ENCODE assay signal across 18 mouse cellular contexts in genomic region chr9:60454406-60455076, GRCm38 (mm10).
A peak's percentile ranks its signal among the peaks of the same experiment; 100 is the strongest.
DNase-seq lines count a peak whose midpoint lies in the region; ATAC-seq and TF ChIP-seq lines count a peak whose summit lies in the region.
"Had no signal": no experiment of that assay in that cellular context is flagged by ENCODE, and none has a peak within 500 bp of the region (broad histone marks: within the 10 kb centered on the region; RNA-seq: fewer than 3 reads in every experiment).

No protein-coding gene starts in this region.

- H3K4me1 ChIP-seq in heart, adult 2 months (ENCODE audit: control insufficient read depth, insufficient read depth, low read length), result no peaks in the 10 kb centered on the region
- peaks cover 9% of the 10 kb centered on the region for H3K4me1 ChIP-seq in lung, embryonic 16.5 days (replicated peaks; ENCODE audit: control insufficient read depth, insufficient read depth, low read length)
- H3K4me1 ChIP-seq in hindbrain, postnatal 0 days (ENCODE audit: insufficient read depth, low read length), result peaks cover 21% of the 10 kb centered on the region; the same call in 1 of the 2 replicates

- ATAC-seq in lung, embryonic 16.5 days (ENCODE audit: low read depth), result peak; percentile 42; the same call in 1 of the 2 replicates
- no peak for ATAC-seq in hindbrain, postnatal 0 days
- ATAC-seq: forebrain, embryonic 14.5 days; hindbrain, embryonic 16.5 days; liver, postnatal 0 days had no signal

- no peak overlapping the region for H3K9ac ChIP-seq in heart, adult 2 months (ENCODE audit: low read depth, low read length)
- H3K9ac ChIP-seq in lung, embryonic 16.5 days (ENCODE audit: low read length), result no peak overlapping the region
- H3K9ac ChIP-seq in hindbrain, postnatal 0 days (replicated peaks; ENCODE audit: low read length), result no peak overlapping the region
- H3K9ac ChIP-seq: liver, postnatal 0 days had no signal

- TF ChIP-seq EP300 in heart, adult 2 months (IDR thresholded peaks at IDR 0.05; ENCODE audit: insufficient read depth, low read depth, low read length), result no peak

- no peaks in the 10 kb centered on the region for H3K9me3 ChIP-seq in lung, embryonic 16.5 days (ENCODE audit: control insufficient read depth, low read length)
- no peaks in the 10 kb centered on the region for H3K9me3 ChIP-seq in hindbrain, postnatal 0 days (ENCODE audit: low read length)

- H3K27me3 ChIP-seq in heart, adult 2 months (ENCODE audit: control insufficient read depth, insufficient read depth, low read length), result no peaks in the 10 kb centered on the region; the same call in 1 of the 2 replicates
- H3K27me3 ChIP-seq in lung, embryonic 16.5 days (ENCODE audit: control insufficient read depth, insufficient read depth, low read depth, low read length), result no peaks in the 10 kb centered on the region
- H3K27me3 ChIP-seq in hindbrain, postnatal 0 days (ENCODE audit: insufficient read depth, low read length), result no peaks in the 10 kb centered on the region

- no peak for TF ChIP-seq CTCF in heart, adult 2 months (IDR thresholded peaks at IDR 0.05)
- no peak for TF ChIP-seq CTCF in hindbrain, postnatal 0 days (IDR thresholded peaks at IDR 0.05; ENCODE audit: low read depth)

- H3K27ac ChIP-seq in heart, adult 2 months, result no peak overlapping the region
- no peak overlapping the region for H3K27ac ChIP-seq in lung, embryonic 16.5 days (ENCODE audit: low read length)
- H3K27ac ChIP-seq in hindbrain, postnatal 0 days, result no peak overlapping the region
- H3K27ac ChIP-seq: kidney, postnatal 0 days; left cerebral cortex, adult 2 months had no signal

- H3K4me2 ChIP-seq in lung, embryonic 16.5 days (ENCODE audit: low read depth, low read length), result no peak overlapping the region
- H3K4me2 ChIP-seq in hindbrain, postnatal 0 days (ENCODE audit: low read depth, low read length), result no peak overlapping the region

- WGBS in heart, adult 2 months, result 68% methylated on average over 13 of the region's 13 CpGs
- WGBS in lung, embryonic 16.5 days, result 71% methylated on average over 13 of the region's 13 CpGs
- 66% methylated on average over 13 of the region's 13 CpGs for WGBS in hindbrain, postnatal 0 days

- peak; percentile 25 to 28 for DNase-seq in heart, adult 2 months
- no peak for DNase-seq in heart, adult 8-10 months (ENCODE audit: low spot score)
- no peak for DNase-seq in lung, postnatal 14 days
- peak; percentile 25 to 36 for DNase-seq in gastrocnemius, adult 8-10 months (ENCODE audit: low spot score in 2 of 2)
- DNase-seq in skeletal muscle tissue, adult 2 months (ENCODE audit: low read depth, low spot score), result peak; percentile 41
- no peak for DNase-seq in thymus, postnatal 14 days
- DNase-seq in hindbrain, postnatal 0 days (ENCODE audit: low spot score), result no peak
- DNase-seq: adrenal gland, adult 2 months; cerebellum, postnatal 14 days; kidney, adult 11 months; liver; liver, postnatal 0 days had no signal

- TF ChIP-seq POLR2A in heart, adult 2 months (IDR thresholded peaks at IDR 0.05; ENCODE audit: insufficient read depth, low read depth, low read length), result no peak

- intact Hi-C loops in heart, adult 2 months (cut with DNase I), result no loop called here

- H3K4me3 ChIP-seq in heart, adult 2 months, result no peak overlapping the region
- no peak overlapping the region for H3K4me3 ChIP-seq in lung, embryonic 16.5 days (ENCODE audit: low read length)
- H3K4me3 ChIP-seq in hindbrain, postnatal 0 days (ENCODE audit: low read length), result no peak overlapping the region
- H3K4me3 ChIP-seq: left cerebral cortex, adult 2 months; megakaryocyte, embryonic 14.5 days had no signal

- no peaks in the 10 kb centered on the region for H3K36me3 ChIP-seq in heart, adult 2 months (ENCODE audit: control insufficient read depth, insufficient read depth, low read length)
- no peaks in the 10 kb centered on the region for H3K36me3 ChIP-seq in lung, embryonic 16.5 days (ENCODE audit: control insufficient read depth, insufficient read depth, low read length)
- H3K36me3 ChIP-seq in hindbrain, postnatal 0 days (ENCODE audit: insufficient read depth, low read length), result no peaks in the 10 kb centered on the region

- no peaks in the 10 kb centered on the region for H3K79me2 ChIP-seq in heart, adult 2 months (replicated peaks; ENCODE audit: control insufficient read depth, insufficient read depth, low read length)

Comparison
In these comparisons a context has a peak if more than half of its experiments do, and no peak if none do; other contexts are left out.
1. DNase-seq: peak in heart, adult 2 months (2 of 2), gastrocnemius, adult 8-10 months (2 of 2) and skeletal muscle tissue, adult 2 months (single experiment); none in heart, adult 8-10 months (single experiment), lung, postnatal 14 days (single experiment), thymus, postnatal 14 days (single experiment) and hindbrain, postnatal 0 days (single experiment).